Mouse (Mus musculus) heart, postnatal 0 days (tissue): ENCODE measurements around the gene Ddx31. TPM values are rescaled to one million over a fixed set of nuclear protein-coding genes. Genes with fewer than 3 reads are reported as not detected.

Experiments
- ATAC-seq: fragments of 200-750 bp; cut with Nextera tagmentation; 2 replicates; pipeline ENCODE4 v1.8.0; 2017; ENCODE audit warnings: low read depth, moderate number of reproducible peaks, moderate library complexity; ENCODE audit not compliant: insufficient read depth
- DNase-seq: peaks from one replicate; pipeline ENCODE4 v3.0.0-alpha.2; 2016; ENCODE audit warnings: low spot score
- H3K27ac ChIP-seq: fragments of 300-500 bp; sonication (generic); 2 replicates; pipeline ENCODE4 v1.5.1; 2014; ENCODE audit warnings: low read depth, mild to moderate bottlenecking
- H3K27me3 ChIP-seq: fragments of 300-500 bp; sonication (generic); 2 replicates; pipeline ENCODE4 v1.6.1; 2014; ENCODE audit warnings: low read length, mixed read lengths; ENCODE audit not compliant: control insufficient read depth, insufficient read depth
- H3K36me3 ChIP-seq: fragments of 300-500 bp; sonication (generic); replicated peaks from 2 replicates; pipeline ENCODE4 v1.6.1; 2014; ENCODE audit warnings: low read length, mixed read lengths; ENCODE audit not compliant: control insufficient read depth, insufficient read depth
- H3K4me1 ChIP-seq: fragments of 300-500 bp; sonication (generic); 2 replicates; pipeline ENCODE4 v1.6.1; 2014; ENCODE audit warnings: antibody characterized with exemption; ENCODE audit not compliant: control insufficient read depth, insufficient read depth
- H3K4me2 ChIP-seq: fragments of 300-500 bp; sonication (generic); 2 replicates; pipeline ENCODE4 v1.6.1; 2014; ENCODE audit warnings: low read depth, mild to moderate bottlenecking, low read length, moderate library complexity
- H3K4me3 ChIP-seq: fragments of 300-500 bp; sonication (generic); 2 replicates; pipeline ENCODE4 v1.5.1; 2014; ENCODE audit warnings: low read depth, low read length
- H3K9ac ChIP-seq: fragments of 300-500 bp; sonication (generic); replicated peaks from 2 replicates; pipeline ENCODE4 v1.6.1; 2014; ENCODE audit warnings: low read depth, low read length, mixed read lengths
- H3K9me3 ChIP-seq: fragments of 300-500 bp; sonication (generic); replicated peaks from 2 replicates; pipeline ENCODE4 v1.6.1; 2016; ENCODE audit warnings: low read length; ENCODE audit not compliant: control insufficient read depth
- CTCF ChIP-seq: IDR thresholded peaks from 2 replicates; pipeline ENCODE4 v1.5.1; 2016; ENCODE audit warnings: antibody characterized with exemption, control low read depth, low read depth
- EP300 ChIP-seq: IDR thresholded peaks from 2 replicates; pipeline ENCODE4 v1.6.1; 2016; ENCODE audit warnings: antibody characterized with exemption, low read depth
- WGBS: fragments of 180-500 bp; shearing (Covaris S2); extraction: QIAGEN DNeasy Blood & Tissue Kit; methylation state at CpG from one replicate; pipeline ENCODE4 v1.1.7; 2014; 5-methylcytosine and 5-hydroxymethylcytosine counted together
- polyA plus RNA-seq: library from polyadenylated mRNA; unstranded; fragments of >200 nt; fragmentation: Nextera tagmentation; extraction: Ambion mirVana; gene quantifications from 2 replicates; pipeline ENCODE4 v1.2.1, GENCODE M21; 2015
- total RNA-seq: library from RNA; depleted of rRNA; stranded (reverse); fragments of >200 nt; gene quantifications from 2 replicates; pipeline ENCODE4 v1.2.3, GENCODE M21; 2014; ENCODE audit warnings: low replicate concordance

Ddx31 gene
- total and polyA plus RNA-seq, 2 experiments from 2014 or later, result 2.1 to 4.1 TPM

DNA sequence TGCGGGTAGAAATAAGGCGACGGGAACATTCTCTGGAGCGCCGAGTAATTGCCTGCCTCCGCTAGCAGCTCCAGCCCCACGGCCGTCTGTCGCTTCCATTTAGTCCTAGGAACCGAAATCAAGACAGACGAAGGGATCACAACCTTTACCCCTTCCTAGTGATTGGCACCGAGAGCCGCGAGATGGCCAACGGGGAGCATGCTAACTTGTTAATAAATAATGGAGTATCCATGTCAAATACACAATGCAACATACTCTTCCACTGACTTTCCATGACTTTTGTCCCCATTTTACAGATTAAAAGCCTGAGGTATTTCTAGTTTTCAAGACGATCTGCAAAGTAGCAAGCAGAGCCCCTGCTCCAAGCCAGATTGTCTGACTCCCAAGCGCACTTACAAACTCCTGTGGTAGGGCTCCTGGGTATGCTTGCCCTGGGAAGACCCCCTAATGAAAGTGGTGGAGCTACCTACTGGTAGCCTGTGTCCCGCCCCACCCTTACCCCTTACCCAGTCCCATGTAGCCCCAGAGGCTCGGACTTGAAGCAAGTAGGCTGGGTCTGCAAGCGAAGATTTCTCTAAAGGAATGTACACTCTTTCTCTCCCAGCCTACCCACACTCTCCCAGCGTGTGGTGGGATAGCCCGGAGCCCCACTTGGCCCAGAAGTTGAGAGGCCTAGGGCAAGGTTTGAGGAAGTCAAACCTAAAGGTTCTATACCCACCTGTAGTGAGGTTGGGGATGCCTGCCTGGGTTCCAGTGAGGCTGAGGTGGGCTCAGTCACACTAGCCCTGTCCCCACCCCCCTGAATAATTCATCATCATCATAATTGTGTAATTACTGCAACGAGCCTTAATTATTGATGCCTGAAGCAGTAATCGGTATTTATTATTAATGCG is 69.9 kb downstream of the Ddx31 start:
- TF ChIP-seq EP300 (no peak), CTCF (no peak)
- H3K4me2 ChIP-seq, result no peak overlapping the region
- peak overlapping the region; percentile 37 for H3K4me3 ChIP-seq
- DNase-seq (no peak), ATAC-seq (no peak)
- 0 out of 2 replicates have a peak, but pooled peaks cover 8% of the 10 kb centered on the region for H3K36me3 ChIP-seq
- peaks cover 86% of the 10 kb centered on the region for H3K27me3 ChIP-seq
- no peaks in the 10 kb centered on the region for H3K9me3 ChIP-seq
- no peak overlapping the region for H3K9ac ChIP-seq
- peaks cover 9% of the 10 kb centered on the region; the same call in 1 of the 2 replicates for H3K4me1 ChIP-seq
- 11% methylated on average over 25 of the region's 25 CpGs for WGBS
- H3K27ac ChIP-seq, result no peak overlapping the region

DNA sequence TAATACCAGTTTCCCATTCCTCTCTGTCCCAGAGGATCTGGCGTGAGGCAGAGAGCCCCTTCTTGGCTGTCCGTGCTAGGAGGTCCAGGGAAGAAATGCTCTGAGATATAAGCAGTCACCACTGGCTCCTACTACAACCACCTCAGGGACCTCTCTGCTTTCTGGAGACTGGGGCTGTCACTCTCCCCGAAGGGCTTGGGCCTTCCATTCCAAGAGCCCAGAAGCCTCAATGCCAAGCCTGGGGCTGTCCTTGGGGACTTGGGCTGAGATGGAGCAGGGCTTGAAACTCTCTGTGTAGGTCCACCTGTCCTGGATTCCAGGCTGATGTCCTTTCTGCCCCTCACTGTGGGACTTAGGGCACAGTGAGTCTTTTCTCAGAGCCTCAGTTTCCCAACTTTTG is 70.7 kb downstream of the Ddx31 start:
- H3K9me3 ChIP-seq, result no peaks in the 10 kb centered on the region

DNA sequence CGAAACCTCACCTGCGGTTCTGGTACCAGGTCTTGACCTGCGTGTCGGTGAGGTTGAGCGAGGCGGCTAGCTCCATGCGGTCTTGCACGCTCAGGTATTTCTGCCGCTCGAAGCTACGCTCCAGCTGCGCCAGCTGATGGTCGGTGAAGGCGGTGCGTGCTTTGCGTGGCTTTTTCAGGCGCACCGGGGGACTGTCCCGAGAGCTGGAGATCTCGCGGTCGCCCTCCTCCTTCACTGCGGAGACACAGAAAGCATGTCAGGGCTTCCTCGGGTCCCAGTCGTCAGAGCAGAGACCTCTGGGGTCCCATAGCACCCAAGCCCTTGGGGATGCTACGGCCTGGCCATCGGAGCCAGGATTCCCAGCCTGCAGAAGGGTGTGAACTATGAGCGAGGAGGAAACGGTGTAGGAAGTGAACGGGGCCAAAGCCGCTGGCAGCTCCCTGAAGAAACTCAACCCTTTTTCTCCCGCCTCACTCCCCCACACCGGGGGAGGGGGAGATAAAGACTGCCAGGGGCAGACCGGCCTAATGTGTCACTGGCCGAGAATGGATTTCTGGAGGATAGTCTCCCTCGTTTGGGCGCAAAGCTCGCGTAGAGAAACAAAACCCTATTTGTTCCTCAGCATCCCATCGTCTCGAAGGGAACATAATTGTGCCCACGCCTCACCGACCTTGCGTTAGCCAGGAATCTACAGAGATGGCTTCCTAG is 71.3 kb downstream of the Ddx31 start:
- under 1% methylated on average over 44 of the region's 44 CpGs for WGBS
- Histone ChIP-seq H3K9ac (no peak overlapping the region), H3K27ac (no peak overlapping the region), H3K27me3 (peaks cover 99% of the 10 kb centered on the region), H3K9me3 (no peaks in the 10 kb centered on the region), H3K4me1 (peaks cover 9% of the 10 kb centered on the region; the same call in 1 of the 2 replicates), H3K4me2 (no peak overlapping the region), H3K36me3 (no peaks in the 10 kb centered on the region), H3K4me3 (no peak overlapping the region)
- ATAC-seq (no peak), DNase-seq (no peak)
- TF ChIP-seq EP300 (no peak), CTCF (no peak)

More for the DNA sequence above, 70.7 kb downstream of the Ddx31 start:
- 7% methylated on average over 3 of the region's 3 CpGs for WGBS
- Histone ChIP-seq H3K36me3 (0 out of 2 replicates have a peak, but pooled peaks cover 2% of the 10 kb centered on the region), H3K4me3 (no peak overlapping the region), H3K4me2 (no peak overlapping the region), H3K4me1 (peaks cover 9% of the 10 kb centered on the region; the same call in 1 of the 2 replicates), H3K27ac (no peak overlapping the region), H3K27me3 (peaks cover 94% of the 10 kb centered on the region), H3K9ac (no peak overlapping the region)
- no peak for TF ChIP-seq EP300
- TF ChIP-seq CTCF, result no peak
- DNase-seq (no peak), ATAC-seq (no peak)

DNA sequence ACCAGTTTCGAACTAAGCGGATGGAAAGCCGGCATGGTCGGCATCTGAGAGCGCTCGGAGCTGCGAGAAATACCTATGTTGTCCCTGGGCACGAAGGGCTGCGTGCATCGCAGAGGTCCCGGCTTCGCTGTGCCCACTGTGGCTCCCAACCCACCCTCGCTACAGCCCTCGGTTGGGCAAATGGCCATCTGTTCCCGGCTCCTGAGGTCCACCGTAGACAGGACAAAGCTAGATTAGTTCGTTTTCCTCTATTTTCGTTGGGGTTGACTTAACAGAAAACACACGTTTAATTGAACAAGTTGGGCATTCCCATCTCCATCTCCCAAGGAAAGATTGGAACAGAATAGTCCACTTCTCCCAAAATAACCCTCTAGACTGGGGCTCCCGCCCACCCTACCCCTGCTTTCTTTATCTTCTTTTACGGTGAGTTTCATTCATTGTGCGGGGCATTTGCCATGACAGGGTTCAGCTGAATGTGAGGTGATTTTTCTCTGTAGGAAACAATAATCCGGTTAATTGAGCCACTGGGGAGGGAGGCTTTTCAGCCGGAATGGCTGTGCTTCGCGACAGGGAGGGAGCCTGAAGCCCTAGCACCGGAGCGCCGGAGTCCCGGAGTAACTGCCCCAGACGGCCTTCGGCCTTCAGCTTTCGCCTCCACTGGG is 72.0 kb downstream of the Ddx31 start:
- Histone ChIP-seq H3K9ac (no peak overlapping the region), H3K4me2 (no peak overlapping the region), H3K4me3 (no peak overlapping the region), H3K27me3 (peaks cover 99% of the 10 kb centered on the region), H3K9me3 (no peaks in the 10 kb centered on the region), H3K4me1 (peaks cover 9% of the 10 kb centered on the region; the same call in 1 of the 2 replicates), H3K36me3 (no peaks in the 10 kb centered on the region), H3K27ac (no peak overlapping the region)
- WGBS, result 4% methylated on average over 33 of the region's 33 CpGs
- TF ChIP-seq CTCF, result no peak
- TF ChIP-seq EP300, result no peak
- DNase-seq (no peak), ATAC-seq (no peak)

DNA sequence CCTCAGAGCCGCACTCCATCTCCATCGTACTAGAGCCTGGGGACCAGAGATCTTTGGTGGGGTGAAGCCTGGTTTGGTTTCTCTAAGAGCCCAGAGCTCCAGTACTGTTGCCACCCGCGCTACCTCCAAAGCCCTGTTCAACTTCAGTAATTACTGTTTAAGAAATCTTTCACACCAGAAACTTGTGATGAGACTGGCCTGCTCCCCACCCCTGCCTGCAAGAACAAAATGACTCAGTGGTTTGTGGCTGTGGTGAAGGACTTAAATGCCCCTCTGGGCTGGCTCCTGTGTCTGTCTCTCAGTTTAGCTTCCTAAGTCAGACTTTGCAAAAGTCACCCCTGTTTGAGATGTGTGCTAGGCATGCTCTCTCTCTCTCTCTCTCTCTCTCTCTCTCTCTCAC is 72.8 kb downstream of the Ddx31 start:
- no peaks in the 10 kb centered on the region for H3K36me3 ChIP-seq
- H3K9ac ChIP-seq, result no peak overlapping the region
- no peak for TF ChIP-seq CTCF
- no peak for TF ChIP-seq EP300
- DNase-seq (no peak), ATAC-seq (no peak)
- H3K4me1 ChIP-seq, result peaks cover 9% of the 10 kb centered on the region; the same call in 1 of the 2 replicates
- no peak overlapping the region for H3K4me2 ChIP-seq
- no peak overlapping the region for H3K27ac ChIP-seq
- H3K9me3 ChIP-seq, result no peaks in the 10 kb centered on the region
- peaks cover 99% of the 10 kb centered on the region for H3K27me3 ChIP-seq
- no peak overlapping the region for H3K4me3 ChIP-seq
- 7% methylated on average over 4 of the region's 4 CpGs for WGBS
